Mouse (Mus musculus) heart, postnatal 36 days (tissue): ENCODE results near the gene Cend1. TPM values are rescaled to one million over a fixed set of nuclear protein-coding genes. Genes with fewer than 3 reads are reported as not detected.

Experiments used
- DNase-seq, 2 experiments: peaks; one replicate each; pipeline ENCODE4 v3.0.0; 2021 to 2022
- intact Hi-C: fragments of 180-260 bp; cut with DNase I; formaldehyde crosslinking; loops from one replicate; pipeline ENCODE4 v1.15.1; 2025
- total RNA-seq, 2 experiments: library from RNA; stranded (reverse); gene quantifications; 2 replicates each; pipeline ENCODE4 v1.2.3; 2021

Gene Cend1
- 1 to 10 TPM in 1 of 2 experiments, under 1 TPM in 1; 0.80 to 1.5 TPM for total RNA-seq

- intact Hi-C loops = no loop called here
- DNase-seq = peak; percentile 41 to 47
These were observed at the start of gene Cend1 for GRCm38 (mm10) chr7:141429310-141429709. Cend1 (minus strand) TSS chr7:141429491.

- intact Hi-C loops = no loop called here
- peak; percentile 35 to 42 for DNase-seq
These were observed 49.0 kb upstream of the Cend1 start for GRCm38 (mm10) chr7:141478270-141478748.

- DNase-seq = peak; percentile 27 to 33
- intact Hi-C loops = no loop called here
These were observed 48.4 kb upstream of the Cend1 start for GRCm38 (mm10) chr7:141477578-141478269.

GRCm38 (mm10) chr7:141476981-141477370, 47.7 kb upstream of the Cend1 start:
- DNase-seq = no peak
- intact Hi-C loops = no loop called here

- peak; percentile 84 to 92 for DNase-seq
- intact Hi-C loops = no loop called here
These were observed 47.1 kb upstream of the Cend1 start for GRCm38 (mm10) chr7:141476226-141476980.

- peak in 1 of 2 experiments; percentile 43 for DNase-seq
- intact Hi-C loops = no loop called here
These were observed 46.5 kb upstream of the Cend1 start for GRCm38 (mm10) chr7:141475805-141476158.

- DNase-seq = peak; percentile 86 to 95
- intact Hi-C loops = no loop called here
These were observed 45.9 kb upstream of the Cend1 start, which contains the start of the genes Polr2l and Tspan4 for GRCm38 (mm10) chr7:141475011-141475804. Polr2l (minus strand) TSS chr7:141475132. Tspan4 (plus strand) TSS chr7:141475240.

GRCm38 (mm10) chr7:141474160-141474559, 44.9 kb upstream of the Cend1 start:
- intact Hi-C loops = no loop called here
- no peak for DNase-seq

- intact Hi-C loops = no loop called here
- no peak for DNase-seq
These were observed 43.5 kb upstream of the Cend1 start for GRCm38 (mm10) chr7:141472763-141473162.

GRCm38 (mm10) chr7:141472226-141472625, 42.9 kb upstream of the Cend1 start:
- DNase-seq = no peak
- intact Hi-C loops = no loop called here

- intact Hi-C loops = no loop called here
- DNase-seq = no peak
These were observed 41.9 kb upstream of the Cend1 start for GRCm38 (mm10) chr7:141471236-141471635.

GRCm38 (mm10) chr7:141470637-141470944, 41.3 kb upstream of the Cend1 start:
- intact Hi-C loops = no loop called here
- no peak for DNase-seq

GRCm38 (mm10) chr7:141469901-141470636, 40.8 kb upstream of the Cend1 start:
- DNase-seq = peak; percentile 14 to 22
- intact Hi-C loops = loop anchor here (10.0 kb wide), 1 partner anchor 525 kb away; the partner anchor contains the start of gene Pgghg

GRCm38 (mm10) chr7:141469352-141469751, 40.1 kb upstream of the Cend1 start:
- intact Hi-C loops = loop anchor here (10.0 kb wide), 1 partner anchor 525 kb away; the partner anchor contains the start of gene Pgghg
- no peak for DNase-seq

GRCm38 (mm10) chr7:141468522-141469211, 39.4 kb upstream of the Cend1 start:
- intact Hi-C loops = loop anchor here (10.0 kb wide), 1 partner anchor 524 kb away; the partner anchor contains the start of gene Pgghg
- DNase-seq = peak; percentile 66 to 71

- intact Hi-C loops = loop anchor here (10.0 kb wide), 1 partner anchor 523 kb away; the partner anchor contains the start of gene Pgghg
- no peak for DNase-seq
These were observed 38.9 kb upstream of the Cend1 start for GRCm38 (mm10) chr7:141468164-141468521.

- intact Hi-C loops = loop anchor here (1.0 to 10.0 kb wide), 2 partner anchors 12 to 523 kb away; partner anchors contain the start of genes Pgghg and Pnpla2
- peak; percentile 90 to 92 for DNase-seq
These were observed 38.1 kb upstream of the Cend1 start, which contains the start of gene Cd151 for GRCm38 (mm10) chr7:141467230-141468030. Cd151 (plus strand) TSS chr7:141467392.

GRCm38 (mm10) chr7:141466607-141467148, 37.4 kb upstream of the Cend1 start:
- intact Hi-C loops = loop anchor here (1.0 to 10.0 kb wide), 2 partner anchors 11 to 522 kb away; partner anchors contain the start of genes Pgghg and Pnpla2
- DNase-seq = no peak
